Mouse (Mus musculus): ENCODE measurements around the gene Mettl6.
"Not testable (repeated sequence)": the region's sequence is repeated elsewhere in the genome, so short reads cannot be mapped to it uniquely, and the experiment has no call there.

The Mettl6 gene

DNA sequence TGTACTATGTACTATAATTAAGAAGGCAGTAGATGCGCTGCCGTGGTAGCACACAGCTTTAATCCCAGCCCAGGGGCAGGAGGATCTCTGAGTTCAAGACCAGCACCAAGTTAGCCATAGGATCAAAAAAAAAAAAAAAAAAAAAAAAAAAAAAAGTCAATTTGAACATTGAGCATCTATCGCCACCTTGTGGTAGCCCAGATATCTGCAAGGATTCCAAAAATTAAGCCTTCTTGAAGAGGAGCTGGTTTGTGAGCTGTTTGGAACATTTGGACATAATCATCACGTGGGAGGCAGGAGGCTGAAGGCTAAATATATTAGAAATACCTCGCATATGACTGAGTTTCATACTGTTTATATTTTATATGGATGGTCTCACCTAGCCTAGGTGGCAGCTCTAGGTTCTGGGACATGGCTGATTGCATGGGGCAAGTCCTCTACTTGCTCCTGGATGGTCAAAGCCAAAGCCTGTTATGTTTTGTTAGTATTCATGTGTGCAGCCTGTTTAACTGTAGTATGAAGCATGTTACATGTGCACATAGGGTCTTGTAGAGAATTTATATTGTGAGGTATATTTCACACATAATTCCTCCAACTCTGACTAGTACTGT lies 22.3 kb downstream of the Mettl6 start:
- DNase-seq: peak in 1 of 2 experiments; percentile 55

DNA sequence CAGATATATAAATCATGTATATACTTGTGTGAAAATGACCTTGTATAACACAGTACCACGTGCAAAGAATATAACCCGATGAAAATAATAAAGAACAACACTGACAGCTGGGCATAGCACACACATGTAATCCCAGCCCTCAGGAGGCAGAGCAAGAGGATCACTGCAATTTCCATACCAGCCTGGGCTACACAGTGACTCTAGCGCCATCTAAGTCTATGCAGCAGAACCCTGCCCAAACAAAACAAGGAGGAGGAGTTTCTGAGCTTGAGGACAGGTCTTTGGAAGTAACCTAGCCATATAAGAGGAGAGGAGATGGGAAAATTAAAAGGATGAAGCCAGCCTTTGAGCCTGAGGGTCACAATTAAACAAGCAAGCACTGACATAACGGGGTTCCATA lies 25.1 kb downstream of the Mettl6 start:
- DNase-seq: no peak

DNA sequence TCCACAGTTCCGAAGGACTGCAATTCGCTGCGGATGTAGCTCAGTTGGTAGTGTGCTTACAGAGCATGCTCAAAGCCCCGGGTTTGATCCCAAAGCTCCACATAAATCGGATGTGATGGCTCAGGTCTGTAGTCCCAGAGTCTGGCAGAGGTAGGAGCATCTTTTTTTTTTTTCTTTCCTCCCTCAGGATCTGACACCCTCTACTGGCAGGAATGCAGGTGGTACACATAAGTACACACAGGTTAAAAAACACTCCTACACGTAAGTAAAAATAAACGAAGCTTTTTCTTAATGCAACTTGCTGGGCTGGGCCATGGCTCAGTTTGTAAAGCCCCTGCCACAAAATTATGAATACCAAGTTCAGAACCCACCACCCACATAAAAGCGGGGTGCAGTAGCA lies 30.7 kb downstream of the Mettl6 start:
- DNase-seq: no peak

DNA sequence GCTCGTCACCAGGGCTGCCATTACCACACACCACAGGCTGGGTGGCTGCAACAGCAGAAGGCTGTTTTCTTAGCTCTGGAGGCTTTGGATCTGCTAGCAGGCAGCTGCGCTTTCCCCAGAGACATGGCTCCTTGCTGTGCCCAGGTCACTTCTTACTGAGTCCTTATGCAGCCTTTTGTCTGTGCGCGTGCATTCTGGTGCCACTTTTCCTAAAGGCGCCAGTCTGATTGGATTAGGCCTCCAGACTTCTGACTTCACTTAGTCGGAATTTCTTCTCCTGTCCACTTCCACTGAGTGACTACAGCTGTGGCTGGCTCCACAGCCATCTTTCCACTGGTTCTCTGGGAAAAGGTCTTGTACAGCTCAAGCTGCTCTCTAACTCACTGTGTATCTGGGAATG lies 32.0 kb downstream of the Mettl6 start:
- no peak for DNase-seq

DNA sequence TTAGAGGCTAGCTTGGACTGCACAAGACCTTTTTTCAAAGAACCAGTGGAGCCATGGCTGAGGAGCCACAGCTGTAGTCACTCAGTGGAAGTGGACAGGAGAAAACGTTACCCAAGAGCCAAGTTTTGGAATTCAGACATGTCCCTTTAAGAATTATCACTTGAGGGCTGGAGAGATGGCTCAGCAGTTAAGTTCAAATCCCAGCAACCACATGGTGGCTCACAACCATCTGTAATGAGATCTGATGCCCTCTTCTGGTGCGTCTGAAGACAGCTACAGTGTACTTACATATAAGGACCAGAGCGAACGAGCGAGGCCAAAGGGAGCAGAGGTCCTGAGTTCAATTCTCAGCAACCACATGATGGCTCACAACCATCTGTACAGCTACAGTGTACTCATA lies 32.6 kb downstream of the Mettl6 start:
- DNase-seq: peak in 1 of 2 experiments; percentile 10

DNA sequence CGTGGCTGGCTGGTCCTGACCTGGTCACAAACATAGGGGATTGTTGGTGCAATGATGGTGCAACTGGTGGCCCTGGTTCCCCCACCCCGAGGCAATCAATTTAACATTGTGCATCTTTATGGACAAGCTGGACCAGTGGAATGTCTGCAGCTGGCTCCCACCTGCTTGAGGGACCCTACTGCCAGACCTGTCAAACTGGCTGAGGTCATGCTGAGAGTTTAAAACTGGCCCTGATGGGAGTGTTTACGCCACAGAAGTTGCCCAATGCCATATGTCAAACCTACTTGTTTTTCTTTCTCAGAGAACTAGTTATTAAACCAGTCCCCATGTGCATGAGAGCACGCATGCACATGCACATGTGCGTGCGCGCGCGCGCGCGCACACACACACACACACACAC lies 36.8 kb downstream of the Mettl6 start:
- DNase-seq: no peak

DNA sequence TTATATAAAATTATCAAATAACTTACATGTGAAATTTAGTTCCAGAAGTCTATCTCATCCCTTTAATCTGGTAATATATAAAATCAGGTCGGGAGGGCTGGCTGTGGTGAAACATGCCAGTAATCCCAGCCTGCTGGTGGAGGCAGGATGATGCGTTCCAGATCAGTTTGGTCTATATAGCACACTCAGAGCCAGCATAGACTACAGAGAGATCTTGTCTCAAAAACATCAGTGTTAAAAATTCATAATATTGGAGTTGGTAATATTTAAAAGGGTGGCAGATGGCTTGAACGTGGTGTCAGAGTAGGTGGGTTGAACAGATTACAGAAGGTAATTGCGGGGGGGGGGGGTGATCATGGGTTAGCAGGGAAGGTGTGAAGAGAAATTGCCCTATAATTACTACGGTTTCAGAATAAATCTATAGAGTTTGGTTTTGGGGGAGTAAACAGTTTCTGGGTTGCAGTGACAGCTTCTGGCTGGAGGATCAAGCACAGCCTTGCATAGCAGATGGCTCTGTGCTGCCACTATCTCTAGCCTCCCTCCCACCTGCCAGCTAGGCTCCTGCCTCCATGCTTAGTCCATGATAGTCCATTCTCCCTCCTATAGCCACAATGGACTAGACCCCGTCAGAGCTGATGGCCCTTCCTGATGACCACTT lies 38.6 kb downstream of the Mettl6 start:
- DNase-seq: no peak

GRCm38 (mm10) chr14:31454849-31455566 lies 39.8 kb downstream of the Mettl6 start:
- no peak for DNase-seq

DNA sequence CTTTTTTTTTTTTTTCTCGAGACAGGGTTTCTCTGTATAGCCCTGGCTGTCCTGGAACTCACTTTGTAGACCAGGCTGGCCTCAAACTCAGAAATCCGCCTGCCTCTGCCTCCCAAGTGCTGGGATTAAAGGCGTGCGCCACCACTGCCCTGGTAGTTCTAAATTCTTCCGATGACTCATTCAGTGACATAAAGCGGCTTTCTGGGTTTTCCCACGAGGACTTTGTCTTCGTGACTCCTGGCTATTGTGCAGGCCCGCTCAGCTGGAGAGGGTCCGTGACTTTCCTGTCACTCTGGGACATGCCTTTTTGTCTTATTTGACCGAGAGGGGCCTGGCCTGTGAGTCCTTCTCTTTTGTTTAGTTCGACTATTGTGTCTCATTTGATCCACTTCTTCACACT lies 40.9 kb downstream of the Mettl6 start:
- DNase-seq: not testable (repeated sequence)

- DNase-seq: no peak
Measured at GRCm38 (mm10) chr14:31448994-31449393, 45.8 kb downstream of the Mettl6 start.

DNA sequence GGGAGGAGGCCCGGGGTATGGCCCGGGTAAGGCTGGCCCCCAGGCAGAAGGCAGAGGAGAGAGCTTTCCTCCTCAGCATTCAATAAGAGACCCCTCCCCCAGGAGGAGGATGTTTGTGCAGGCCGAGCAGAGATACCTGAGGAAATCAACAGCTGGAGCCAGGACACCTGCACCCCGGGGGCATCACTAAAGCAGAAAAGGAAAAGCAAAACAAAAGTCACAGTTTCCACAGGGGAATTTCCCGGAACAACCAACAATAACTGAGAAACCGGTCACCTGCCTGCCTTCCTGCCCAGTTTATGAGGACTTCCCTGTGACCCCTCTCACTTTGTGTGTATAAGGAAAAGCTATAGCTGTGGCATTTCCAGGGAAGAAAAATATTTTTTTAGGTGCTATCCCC lies 51.2 kb downstream of the Mettl6 start:
- DNase-seq: no peak

- DNase-seq: no peak
Measured at GRCm38 (mm10) chr14:31440725-31441124, 54.1 kb downstream of the Mettl6 start.

DNA sequence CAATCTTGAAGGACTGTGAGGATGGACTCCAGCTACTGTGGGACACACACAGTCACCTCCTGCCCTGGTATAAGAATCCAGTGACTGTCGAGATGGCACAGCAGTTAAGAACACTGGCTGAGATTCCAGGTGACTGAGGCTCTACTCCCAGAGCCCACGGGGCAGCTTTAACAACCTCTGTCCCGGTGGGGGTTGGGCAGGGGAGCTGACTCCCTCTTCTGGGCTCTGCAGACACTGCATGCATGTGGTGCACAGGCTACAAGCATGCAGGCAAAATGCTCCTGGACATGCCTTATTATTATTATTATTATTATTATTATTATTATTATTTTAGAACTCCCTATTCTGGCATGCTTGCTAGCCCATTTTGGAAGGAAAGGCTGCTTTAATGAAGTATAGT lies 54.6 kb downstream of the Mettl6 start:
- DNase-seq: no peak

DNA sequence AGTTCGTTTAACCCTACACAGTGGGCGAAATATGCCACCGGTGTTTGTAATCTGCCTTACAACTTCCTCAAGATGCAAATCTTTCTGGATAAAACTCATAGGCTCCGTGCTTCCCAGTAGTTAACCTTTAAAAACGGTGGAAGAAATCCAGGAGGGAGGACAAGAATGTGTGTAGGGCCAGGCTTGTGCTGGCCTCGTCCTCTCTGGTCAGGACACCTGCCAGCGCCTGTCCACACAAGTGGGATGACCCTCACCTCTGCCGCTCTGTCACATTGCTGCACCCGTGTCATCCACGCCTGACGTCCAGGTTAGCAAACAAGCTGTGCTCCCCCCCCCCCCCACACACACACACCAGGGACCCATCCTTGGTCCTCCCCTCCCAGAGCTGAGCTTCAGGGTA lies 55.6 kb downstream of the Mettl6 start:
- no peak for DNase-seq

DNA sequence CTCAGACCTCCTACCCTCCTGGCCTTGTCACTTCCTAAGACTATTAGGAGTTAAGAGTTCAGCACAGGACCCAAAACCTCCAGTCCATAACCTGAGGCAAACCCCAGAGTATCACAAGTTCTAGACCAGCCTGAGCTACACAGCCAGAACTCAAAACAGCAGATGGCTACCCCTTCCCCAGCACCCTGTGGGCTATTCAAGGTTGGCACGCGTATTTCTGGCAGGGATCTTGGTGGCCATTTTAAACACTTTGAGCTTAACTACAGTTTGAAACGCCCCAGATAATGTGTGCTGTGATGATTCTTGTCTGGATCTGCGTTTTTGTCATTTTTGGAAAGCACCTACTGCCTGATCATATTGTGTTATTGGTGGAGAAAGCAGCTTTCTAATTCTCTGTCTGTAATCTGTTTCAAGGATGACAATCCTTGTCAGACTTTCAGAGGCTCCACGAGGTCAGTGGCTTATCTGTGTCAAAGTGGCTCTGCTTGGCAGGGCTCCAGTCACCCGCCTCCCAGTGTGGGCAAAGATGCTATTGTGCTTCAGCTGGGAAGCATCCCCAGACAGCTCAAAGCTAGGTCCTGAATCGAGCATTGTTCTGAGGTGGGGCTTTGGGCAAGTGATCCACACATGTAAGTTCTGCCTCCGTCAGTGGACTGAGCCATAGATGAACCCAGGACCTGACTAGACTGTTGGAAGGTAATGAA lies 56.9 kb downstream of the Mettl6 start:
- DNase-seq: no peak

DNA sequence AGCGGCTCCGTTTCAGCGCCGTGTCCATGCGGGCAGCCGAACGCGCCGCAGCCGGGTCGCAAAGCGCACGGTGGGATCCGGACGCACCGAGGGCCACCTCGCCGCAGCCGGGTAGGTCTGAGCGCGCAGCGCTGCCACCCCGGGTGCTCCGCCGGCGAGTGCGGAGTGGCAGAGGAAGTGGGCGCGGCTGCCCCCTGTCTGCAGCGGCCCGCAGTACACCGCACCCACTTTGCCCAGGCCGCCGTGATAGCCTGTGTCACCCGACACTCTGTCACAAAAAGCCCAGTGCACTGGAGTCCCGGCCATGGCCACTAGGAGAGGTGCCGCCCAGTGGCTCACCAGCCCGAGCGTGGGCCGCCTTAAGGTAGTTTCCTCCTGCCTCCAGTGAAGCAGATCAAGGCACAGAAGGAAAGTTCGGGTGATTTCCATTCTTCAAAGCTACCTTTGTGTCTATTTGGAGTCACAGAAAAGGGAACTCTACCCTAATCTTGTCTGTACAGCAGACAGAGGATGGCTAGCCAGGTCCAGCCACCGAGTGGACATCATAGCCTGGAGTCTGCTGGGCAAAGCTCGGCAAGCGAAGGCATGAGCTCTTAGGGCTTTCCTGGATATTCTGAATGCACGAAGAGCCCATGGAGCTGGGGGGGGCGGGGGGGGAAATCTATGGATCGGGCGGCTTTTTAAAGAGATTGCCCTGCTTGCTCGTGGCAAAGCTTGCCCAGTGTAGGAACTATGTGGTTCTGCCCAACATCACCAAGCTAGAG lies 58.7 kb downstream of the Mettl6 start, which contains the start of gene Sh3bp5:
Sh3bp5 (minus strand) TSS at position 149 of the 764 bp plus-strand sequence.
- DNase-seq: peak; percentile 95 to 98

DNA sequence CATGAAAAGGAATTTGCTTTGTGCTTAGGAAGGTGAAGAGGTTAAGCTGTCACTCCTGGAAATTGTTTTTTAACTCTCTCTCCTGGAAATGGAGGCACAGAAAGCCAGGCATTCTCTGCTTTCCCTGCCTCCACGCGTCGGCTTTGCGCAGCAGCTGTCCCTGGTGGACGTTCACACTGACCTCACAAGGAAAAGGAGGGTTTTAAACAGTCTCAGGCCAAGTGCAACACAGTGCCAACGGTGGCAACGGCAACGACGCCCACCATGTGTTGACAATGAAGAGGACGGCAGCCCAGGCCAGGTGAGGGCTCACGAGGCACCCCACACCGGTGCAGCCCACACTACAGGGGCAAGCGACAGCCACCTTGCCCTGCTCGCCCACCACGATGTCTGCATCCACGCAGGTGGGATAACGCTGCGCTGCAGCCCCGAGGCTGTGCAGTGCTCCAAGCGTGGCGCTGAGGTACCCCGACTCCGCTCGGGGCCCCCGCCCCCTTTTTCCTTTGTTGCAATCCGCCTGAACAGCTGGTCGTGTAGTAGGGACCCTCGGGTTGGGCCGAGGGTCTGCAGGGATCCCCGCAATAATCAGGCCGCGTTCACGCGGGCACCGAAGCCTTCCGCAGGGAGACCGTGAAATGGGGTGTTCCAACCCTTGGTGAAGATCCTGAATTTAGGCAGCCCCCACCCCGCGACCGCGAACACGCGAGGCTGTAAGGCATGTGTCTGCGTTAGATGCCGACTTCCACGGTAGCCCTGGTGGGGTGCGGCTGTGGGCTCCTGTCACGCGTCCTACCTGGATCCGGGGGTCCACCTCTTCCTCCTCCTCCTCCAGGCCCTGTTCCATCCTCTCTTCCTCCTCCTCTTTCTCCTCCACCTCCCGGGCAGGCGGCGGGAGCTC lies 59.6 kb downstream of the Mettl6 start:
- DNase-seq: peak in 1 of 2 experiments; percentile 50

- DNase-seq: no peak
Measured at GRCm38 (mm10) chr14:31434426-31434825, 60.4 kb downstream of the Mettl6 start.

GRCm38 (mm10) chr14:31433851-31434360 lies 60.9 kb downstream of the Mettl6 start:
- no peak for DNase-seq

- DNase-seq: peak in 1 of 2 experiments; percentile 14
Measured at GRCm38 (mm10) chr14:31433126-31433525, 61.7 kb downstream of the Mettl6 start.

DNA sequence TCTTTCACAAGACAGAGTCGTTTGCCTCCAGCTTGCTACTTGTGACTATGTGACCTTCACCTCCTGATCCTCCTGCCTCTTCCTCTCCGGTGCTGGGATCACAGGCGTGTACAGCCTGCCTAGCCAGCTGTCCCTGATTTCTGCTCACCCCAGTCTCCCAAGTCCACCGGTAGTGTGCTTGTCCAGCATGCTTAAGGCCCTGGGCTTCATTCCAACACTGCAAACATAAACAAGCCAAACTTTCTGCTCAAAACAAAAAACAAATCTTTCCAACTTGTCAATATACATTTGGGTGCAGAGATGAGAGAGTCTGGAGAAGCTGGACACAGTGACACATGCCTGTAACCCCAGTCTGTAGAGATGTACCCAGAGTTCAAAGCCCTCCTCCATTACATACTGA lies 62.4 kb downstream of the Mettl6 start:
- DNase-seq: no peak
